Mouse (Mus musculus): ENCODE measurements around the gene Gfral.

Gene Gfral

GRCm38 (mm10) chr9:76213557-76213956, at the start of gene Gfral:
Gene Gfral, minus strand, starts transcription at chr9:76213657.
- no peak for ATAC-seq (ENCODE audit: low TSS enrichment)

GRCm38 (mm10) chr9:76257731-76258130, 44.3 kb upstream of the Gfral start:
- ATAC-seq (ENCODE audit: low TSS enrichment): no peak

GRCm38 (mm10) chr9:76252544-76252943, 39.1 kb upstream of the Gfral start:
- ATAC-seq (ENCODE audit: low TSS enrichment): no peak

GRCm38 (mm10) chr9:76252109-76252508, 38.7 kb upstream of the Gfral start:
- ATAC-seq (ENCODE audit: low TSS enrichment): no peak

- no peak for ATAC-seq (ENCODE audit: low TSS enrichment)
Measured at GRCm38 (mm10) chr9:76242322-76242721, 28.9 kb upstream of the Gfral start.

GRCm38 (mm10) chr9:76237946-76238345, 24.5 kb upstream of the Gfral start:
- ATAC-seq (ENCODE audit: low TSS enrichment): no peak

GRCm38 (mm10) chr9:76237243-76237642, 23.8 kb upstream of the Gfral start:
- no peak for ATAC-seq (ENCODE audit: low TSS enrichment)

GRCm38 (mm10) chr9:76236626-76237025, 23.2 kb upstream of the Gfral start:
- peak; percentile 82 for ATAC-seq (ENCODE audit: low TSS enrichment)

- no peak for ATAC-seq (ENCODE audit: low TSS enrichment)
Measured at GRCm38 (mm10) chr9:76235945-76236503, 22.6 kb upstream of the Gfral start.

GRCm38 (mm10) chr9:76234899-76235298, 21.4 kb upstream of the Gfral start:
- no peak for ATAC-seq (ENCODE audit: low TSS enrichment)

GRCm38 (mm10) chr9:76230400-76230799, 16.9 kb upstream of the Gfral start:
- ATAC-seq (ENCODE audit: low TSS enrichment): no peak

GRCm38 (mm10) chr9:76217178-76217975, 3.9 kb upstream of the Gfral start:
- ATAC-seq (ENCODE audit: low TSS enrichment): no peak

GRCm38 (mm10) chr9:76214678-76215077, 1.2 kb upstream of the Gfral start:
- ATAC-seq (ENCODE audit: low TSS enrichment): peak; percentile 79

- peak; percentile 52 for ATAC-seq (ENCODE audit: low TSS enrichment)
Measured at GRCm38 (mm10) chr9:76196917-76197316, 16.5 kb downstream of the Gfral start.

- ATAC-seq (ENCODE audit: low TSS enrichment): no peak
Measured at GRCm38 (mm10) chr9:76179221-76179620, 34.2 kb downstream of the Gfral start.

- ATAC-seq (ENCODE audit: low TSS enrichment): peak; percentile 65; the same call in 1 of the 2 replicates
Measured at GRCm38 (mm10) chr9:76172686-76173295, 40.7 kb downstream of the Gfral start.

- peak; percentile 62; the same call in 1 of the 2 replicates for ATAC-seq (ENCODE audit: low TSS enrichment)
Measured at GRCm38 (mm10) chr9:76168355-76168754, 45.1 kb downstream of the Gfral start.

GRCm38 (mm10) chr9:76162446-76162845, 51.0 kb downstream of the Gfral start:
- no peak for ATAC-seq (ENCODE audit: low TSS enrichment)

GRCm38 (mm10) chr9:76145593-76145992, 67.9 kb downstream of the Gfral start:
- ATAC-seq (ENCODE audit: low TSS enrichment): no peak

GRCm38 (mm10) chr9:76138378-76139109, 74.9 kb downstream of the Gfral start:
- no peak for ATAC-seq (ENCODE audit: low TSS enrichment)

GRCm38 (mm10) chr9:76134042-76134441, 79.4 kb downstream of the Gfral start:
- ATAC-seq (ENCODE audit: low TSS enrichment): no peak

GRCm38 (mm10) chr9:76129353-76129752, 84.1 kb downstream of the Gfral start:
- ATAC-seq (ENCODE audit: low TSS enrichment): peak; percentile 98

All from frontal cortex, adult (tissue).